Mouse (Mus musculus): ENCODE results near the gene Ncf2. TPM values are rescaled to one million over a fixed set of nuclear protein-coding genes. Genes with fewer than 3 reads are reported as not detected.

Gene Ncf2
- polyA plus RNA-seq, 1 experiment from 2014 or later: 3.3 TPM

DNA sequence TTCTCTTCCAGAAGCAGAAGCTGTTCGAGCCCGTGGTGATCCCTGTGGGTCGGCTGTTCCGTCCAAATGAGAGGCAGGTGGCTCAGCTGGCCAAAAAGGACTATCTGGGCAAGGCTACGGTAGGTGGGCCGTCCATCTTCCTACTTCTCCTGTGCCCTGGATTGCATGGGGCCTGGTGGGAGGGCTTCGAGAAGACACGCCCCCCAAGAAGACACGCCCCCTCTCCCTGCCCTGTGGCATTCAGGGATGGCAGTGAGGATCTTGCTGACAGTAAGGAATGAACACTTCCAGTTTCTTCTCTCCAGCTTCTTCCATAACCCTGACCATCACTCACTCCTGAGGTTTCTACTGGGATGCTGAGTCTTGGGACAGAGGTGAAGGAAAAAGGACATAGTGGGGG is 24.2 kb downstream of the Ncf2 start:
- no peaks in the 10 kb centered on the region for H3K36me3 ChIP-seq (ENCODE audit: control insufficient read depth, insufficient read depth, low read length)
- no peaks in the 10 kb centered on the region; the same call in 1 of the 2 replicates for H3K9me3 ChIP-seq (ENCODE audit: control insufficient read depth, low read length)
- H3K27me3 ChIP-seq (ENCODE audit: control insufficient read depth, insufficient read depth, low read length): no peaks in the 10 kb centered on the region
- DNase-seq (ENCODE audit: low spot score, missing footprints) (no peak), ATAC-seq (ENCODE audit: low FRiP score) (no peak)
- no peak overlapping the region for H3K4me2 ChIP-seq
- 65% methylated on average over 9 of the region's 9 CpGs for WGBS
- H3K9ac ChIP-seq (ENCODE audit: low read length): no peak overlapping the region
- no peak overlapping the region for H3K27ac ChIP-seq (ENCODE audit: low read depth, low read length)
- no peaks in the 10 kb centered on the region for H3K4me1 ChIP-seq (ENCODE audit: control insufficient read depth, insufficient read depth, low read length)
- no peak overlapping the region for H3K4me3 ChIP-seq (ENCODE audit: low read depth, low read length)

DNA sequence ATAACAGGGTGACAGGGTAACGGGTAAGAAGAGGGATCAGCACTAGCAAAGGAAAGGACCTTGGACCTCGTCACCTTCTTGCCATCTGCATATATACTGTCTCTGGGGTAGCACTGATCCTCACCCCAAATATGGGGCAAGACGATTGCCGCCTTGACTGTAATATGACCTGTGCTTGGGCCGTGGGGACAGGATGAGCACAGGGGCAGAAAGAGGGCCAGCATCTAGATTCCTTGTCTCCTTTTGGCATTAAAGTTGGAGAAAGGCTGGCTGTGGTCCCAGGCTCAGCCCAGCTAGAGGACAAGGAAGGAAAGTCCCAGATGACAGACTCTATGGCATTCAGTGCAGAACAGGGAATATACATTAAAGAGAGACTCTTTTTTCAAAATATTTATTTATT is 26.5 kb downstream of the Ncf2 start:
- Histone ChIP-seq H3K9me3 (ENCODE audit: control insufficient read depth, low read length) (no peaks in the 10 kb centered on the region; the same call in 1 of the 2 replicates), H3K4me3 (ENCODE audit: low read depth, low read length) (no peak overlapping the region), H3K36me3 (ENCODE audit: control insufficient read depth, insufficient read depth, low read length) (no peaks in the 10 kb centered on the region), H3K4me1 (ENCODE audit: control insufficient read depth, insufficient read depth, low read length) (no peaks in the 10 kb centered on the region), H3K9ac (ENCODE audit: low read length) (no peak overlapping the region), H3K27ac (ENCODE audit: low read depth, low read length) (no peak overlapping the region), H3K27me3 (ENCODE audit: control insufficient read depth, insufficient read depth, low read length) (no peaks in the 10 kb centered on the region), H3K4me2 (no peak overlapping the region)
- no peak for DNase-seq (ENCODE audit: low spot score, missing footprints)
- no peak for ATAC-seq (ENCODE audit: low FRiP score)
- 85% methylated on average over 5 of the region's 5 CpGs for WGBS

DNA sequence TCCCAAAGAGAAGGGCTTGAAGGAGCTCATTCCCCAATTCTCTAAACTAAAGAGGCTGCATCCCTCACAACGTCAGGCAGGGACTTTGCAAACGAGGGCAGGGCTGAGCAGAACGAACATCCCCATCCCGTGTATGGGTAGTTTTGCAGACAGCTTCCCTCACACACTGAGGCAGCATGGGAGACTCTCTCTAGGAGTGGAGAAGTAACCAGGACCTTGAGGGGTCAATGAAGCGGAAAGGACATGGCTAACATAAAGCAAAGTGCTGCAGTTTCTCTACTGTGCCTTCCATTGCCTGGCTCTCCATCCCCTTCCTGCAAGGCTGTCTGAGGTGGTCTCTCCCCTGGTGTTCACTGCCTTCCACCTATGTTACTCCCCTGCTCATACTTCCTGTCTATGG is 28.2 kb downstream of the Ncf2 start:
- Histone ChIP-seq H3K4me2 (no peak overlapping the region), H3K4me1 (ENCODE audit: control insufficient read depth, insufficient read depth, low read length) (no peaks in the 10 kb centered on the region), H3K9ac (ENCODE audit: low read length) (no peak overlapping the region), H3K4me3 (ENCODE audit: low read depth, low read length) (no peak overlapping the region), H3K36me3 (ENCODE audit: control insufficient read depth, insufficient read depth, low read length) (no peaks in the 10 kb centered on the region), H3K27ac (ENCODE audit: low read depth, low read length) (no peak overlapping the region), H3K9me3 (ENCODE audit: control insufficient read depth, low read length) (no peaks in the 10 kb centered on the region), H3K27me3 (ENCODE audit: control insufficient read depth, insufficient read depth, low read length) (no peaks in the 10 kb centered on the region)
- WGBS: 90% methylated on average over 5 of the region's 5 CpGs
- ATAC-seq (ENCODE audit: low FRiP score) (no peak), DNase-seq (ENCODE audit: low spot score, missing footprints) (peak; percentile 75)

DNA sequence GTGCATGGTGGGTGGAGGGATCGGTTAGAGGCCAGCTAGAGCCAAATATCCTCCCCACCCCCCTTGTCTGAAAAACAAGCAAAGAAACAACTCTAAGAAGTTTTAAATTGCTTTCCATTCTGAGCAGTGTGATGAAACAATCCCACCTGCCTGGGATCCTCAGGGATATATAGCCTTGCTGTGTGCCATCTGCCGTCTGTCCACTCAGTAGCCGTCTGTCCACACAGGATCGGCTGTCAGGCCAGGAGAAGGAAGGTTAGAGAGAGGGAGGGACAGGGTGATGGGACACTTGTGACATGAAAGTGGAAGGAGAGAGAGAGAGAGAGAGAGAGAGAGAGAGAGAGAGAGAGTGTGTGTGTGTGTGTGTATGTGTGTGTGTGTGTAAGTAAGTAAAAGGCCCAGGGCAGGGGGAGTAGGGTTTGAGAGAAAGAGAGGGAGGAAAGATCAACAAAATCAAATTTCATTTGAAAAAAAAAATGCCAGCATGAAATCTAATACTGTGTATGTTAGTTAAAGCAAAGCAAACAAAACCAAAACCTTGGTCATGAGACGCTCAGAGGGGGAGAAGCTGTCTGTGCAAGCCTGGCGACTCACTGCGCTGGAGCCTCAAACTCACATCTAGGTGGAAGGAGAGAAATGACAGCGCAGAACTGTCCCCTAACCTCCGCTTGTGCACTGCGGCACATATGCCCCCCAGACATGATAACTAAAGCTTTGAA is 28.8 kb downstream of the Ncf2 start:
- Histone ChIP-seq H3K4me1 (ENCODE audit: control insufficient read depth, insufficient read depth, low read length) (no peaks in the 10 kb centered on the region), H3K9ac (ENCODE audit: low read length) (no peak overlapping the region), H3K36me3 (ENCODE audit: control insufficient read depth, insufficient read depth, low read length) (no peaks in the 10 kb centered on the region), H3K27me3 (ENCODE audit: control insufficient read depth, insufficient read depth, low read length) (no peaks in the 10 kb centered on the region), H3K4me2 (no peak overlapping the region), H3K27ac (ENCODE audit: low read depth, low read length) (no peak overlapping the region), H3K9me3 (ENCODE audit: control insufficient read depth, low read length) (no peaks in the 10 kb centered on the region), H3K4me3 (ENCODE audit: low read depth, low read length) (no peak overlapping the region)
- ATAC-seq (ENCODE audit: low FRiP score) (no peak), DNase-seq (ENCODE audit: low spot score, missing footprints) (peak; percentile 59)
- 85% methylated on average over 10 of the region's 10 CpGs for WGBS

DNA sequence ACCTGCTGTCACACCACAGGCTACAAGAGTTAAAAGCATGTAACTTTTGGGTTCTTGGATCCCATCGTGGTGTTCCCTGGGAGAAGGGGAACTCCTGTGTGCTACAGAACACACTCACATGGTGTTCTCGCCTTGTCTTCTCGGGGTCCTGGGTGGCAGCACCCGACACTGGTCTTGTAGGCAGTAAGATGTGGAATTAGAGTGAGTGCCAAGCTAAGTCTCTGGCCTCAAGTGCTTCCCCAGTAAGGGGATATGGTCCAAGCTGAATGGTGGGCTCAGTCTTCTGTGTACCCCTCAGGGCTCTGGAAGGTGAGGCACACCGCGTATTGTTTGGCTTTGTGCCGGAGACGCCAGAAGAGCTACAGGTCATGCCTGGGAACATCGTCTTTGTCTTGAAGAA is 30.1 kb downstream of the Ncf2 start:
- Histone ChIP-seq H3K4me1 (ENCODE audit: control insufficient read depth, insufficient read depth, low read length) (no peaks in the 10 kb centered on the region), H3K4me2 (no peak overlapping the region), H3K27ac (ENCODE audit: low read depth, low read length) (no peak overlapping the region), H3K4me3 (ENCODE audit: low read depth, low read length) (no peak overlapping the region), H3K9ac (ENCODE audit: low read length) (no peak overlapping the region), H3K27me3 (ENCODE audit: control insufficient read depth, insufficient read depth, low read length) (no peaks in the 10 kb centered on the region), H3K9me3 (ENCODE audit: control insufficient read depth, low read length) (no peaks in the 10 kb centered on the region), H3K36me3 (ENCODE audit: control insufficient read depth, insufficient read depth, low read length) (no peaks in the 10 kb centered on the region)
- WGBS: 93% methylated on average over 9 of the region's 9 CpGs
- DNase-seq (ENCODE audit: low spot score, missing footprints): no peak
- ATAC-seq (ENCODE audit: low FRiP score): no peak

DNA sequence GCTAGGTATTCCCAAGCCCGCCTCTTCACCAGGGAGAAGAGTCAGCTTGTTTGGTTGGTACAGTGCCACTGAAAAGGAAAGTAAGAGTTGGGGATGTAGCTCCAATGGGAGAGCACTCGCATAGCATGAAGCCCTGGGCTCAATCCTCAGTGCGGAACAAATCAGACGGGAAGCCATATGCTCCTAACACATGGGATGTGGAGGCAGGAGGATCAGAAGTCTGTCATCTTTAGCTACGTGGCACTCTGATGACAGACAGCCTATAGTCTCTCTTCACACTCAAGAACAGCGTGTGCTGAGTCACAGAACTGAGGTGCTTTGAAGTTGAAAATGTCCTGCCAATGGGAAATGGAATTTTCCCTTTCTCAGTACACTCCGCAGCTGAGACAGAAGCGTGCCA is 31.0 kb downstream of the Ncf2 start:
- H3K9me3 ChIP-seq (ENCODE audit: control insufficient read depth, low read length): no peaks in the 10 kb centered on the region
- 89% methylated on average over 8 of the region's 8 CpGs for WGBS
- H3K36me3 ChIP-seq (ENCODE audit: control insufficient read depth, insufficient read depth, low read length): no peaks in the 10 kb centered on the region
- ATAC-seq (ENCODE audit: low FRiP score) (no peak), DNase-seq (ENCODE audit: low spot score, missing footprints) (no peak)
- H3K4me2 ChIP-seq: no peak overlapping the region
- H3K27me3 ChIP-seq (ENCODE audit: control insufficient read depth, insufficient read depth, low read length): no peaks in the 10 kb centered on the region
- no peaks in the 10 kb centered on the region for H3K4me1 ChIP-seq (ENCODE audit: control insufficient read depth, insufficient read depth, low read length)
- no peak overlapping the region for H3K4me3 ChIP-seq (ENCODE audit: low read depth, low read length)
- no peak overlapping the region for H3K27ac ChIP-seq (ENCODE audit: low read depth, low read length)
- no peak overlapping the region for H3K9ac ChIP-seq (ENCODE audit: low read length)

DNA sequence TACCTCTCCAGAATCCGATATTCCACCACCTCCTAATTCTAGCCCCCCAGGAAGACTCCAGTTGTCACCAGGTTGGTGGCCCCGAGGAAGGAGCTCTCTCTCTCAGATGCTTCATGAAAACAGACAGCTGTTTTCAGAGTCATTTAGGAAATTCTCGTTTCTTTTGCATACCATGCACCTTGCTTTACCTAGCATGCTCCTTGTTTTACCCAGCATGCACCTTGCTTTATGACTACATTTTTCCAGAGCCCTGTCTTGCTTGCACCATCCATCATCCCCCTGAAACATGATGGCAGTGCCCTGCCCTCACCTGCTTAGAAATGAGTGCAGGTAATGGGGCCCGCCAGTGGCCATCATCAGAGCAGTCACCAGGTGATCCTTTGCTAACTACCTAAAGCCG is 31.6 kb downstream of the Ncf2 start:
- no peak for DNase-seq (ENCODE audit: low spot score, missing footprints)
- Histone ChIP-seq H3K27me3 (ENCODE audit: control insufficient read depth, insufficient read depth, low read length) (no peaks in the 10 kb centered on the region), H3K27ac (ENCODE audit: low read depth, low read length) (no peak overlapping the region), H3K4me2 (no peak overlapping the region), H3K9ac (ENCODE audit: low read length) (no peak overlapping the region), H3K4me1 (ENCODE audit: control insufficient read depth, insufficient read depth, low read length) (no peaks in the 10 kb centered on the region), H3K36me3 (ENCODE audit: control insufficient read depth, insufficient read depth, low read length) (peaks cover 2% of the 10 kb centered on the region; the same call in 1 of the 2 replicates), H3K9me3 (ENCODE audit: control insufficient read depth, low read length) (no peaks in the 10 kb centered on the region), H3K4me3 (ENCODE audit: low read depth, low read length) (no peak overlapping the region)
- WGBS: 80% methylated on average over 5 of the region's 5 CpGs
- no peak for ATAC-seq (ENCODE audit: low FRiP score)

DNA sequence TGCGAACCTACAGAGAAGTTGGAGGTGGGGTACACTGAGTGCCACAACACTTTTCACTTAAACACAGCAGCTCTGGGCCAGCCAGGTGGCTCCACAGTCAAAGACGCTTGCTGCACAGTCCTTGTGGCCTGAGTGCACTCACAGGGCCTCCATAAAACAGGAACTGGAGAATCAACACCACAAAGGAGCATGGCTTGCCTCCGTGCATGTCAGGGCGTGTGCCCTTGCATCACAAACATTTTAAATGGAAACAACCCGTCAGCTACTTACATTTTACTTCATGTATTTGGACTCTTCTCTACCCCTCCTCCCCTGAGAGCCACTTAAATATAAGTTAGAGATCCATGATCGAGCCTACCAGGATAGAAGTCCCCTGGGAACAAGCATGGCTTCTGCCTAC is 32.3 kb downstream of the Ncf2 start:
- no peak overlapping the region for H3K27ac ChIP-seq (ENCODE audit: low read depth, low read length)
- no peak overlapping the region for H3K4me3 ChIP-seq (ENCODE audit: low read depth, low read length)
- peaks cover 4% of the 10 kb centered on the region; the same call in 1 of the 2 replicates for H3K36me3 ChIP-seq (ENCODE audit: control insufficient read depth, insufficient read depth, low read length)
- no peak for DNase-seq (ENCODE audit: low spot score, missing footprints)
- H3K4me2 ChIP-seq: no peak overlapping the region
- 91% methylated on average over 6 of the region's 6 CpGs for WGBS
- no peak for ATAC-seq (ENCODE audit: low FRiP score)
- no peaks in the 10 kb centered on the region for H3K9me3 ChIP-seq (ENCODE audit: control insufficient read depth, low read length)
- H3K9ac ChIP-seq (ENCODE audit: low read length): no peak overlapping the region
- H3K4me1 ChIP-seq (ENCODE audit: control insufficient read depth, insufficient read depth, low read length): no peaks in the 10 kb centered on the region
- H3K27me3 ChIP-seq (ENCODE audit: control insufficient read depth, insufficient read depth, low read length): no peaks in the 10 kb centered on the region

DNA sequence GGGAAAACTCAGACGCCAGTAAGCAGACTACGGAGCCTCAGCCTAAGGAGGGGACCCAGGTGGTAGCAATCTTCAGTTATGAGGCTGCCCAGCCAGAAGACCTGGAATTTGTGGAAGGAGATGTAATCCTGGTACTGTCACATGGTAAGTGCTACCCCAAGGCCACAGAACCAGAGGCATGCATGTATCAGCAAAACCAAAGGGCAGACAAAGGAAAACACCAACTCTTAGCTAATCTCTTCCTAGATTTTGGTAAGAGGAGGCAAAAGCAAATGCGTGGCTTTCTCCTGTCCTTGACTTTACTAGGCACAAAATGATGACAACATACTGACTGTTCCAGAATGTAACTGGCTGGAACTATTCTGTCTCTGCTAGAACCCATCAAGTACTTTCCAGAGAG is 35.1 kb downstream of the Ncf2 start:
- H3K9ac ChIP-seq (ENCODE audit: low read length): no peak overlapping the region
- H3K36me3 ChIP-seq (ENCODE audit: control insufficient read depth, insufficient read depth, low read length): peaks cover 12% of the 10 kb centered on the region
- H3K27ac ChIP-seq (ENCODE audit: low read depth, low read length): no peak overlapping the region

More for the DNA sequence above, 35.1 kb downstream of the Ncf2 start:
- Histone ChIP-seq H3K9me3 (ENCODE audit: control insufficient read depth, low read length) (no peaks in the 10 kb centered on the region), H3K4me2 (no peak overlapping the region), H3K4me1 (ENCODE audit: control insufficient read depth, insufficient read depth, low read length) (no peaks in the 10 kb centered on the region), H3K4me3 (ENCODE audit: low read depth, low read length) (no peak overlapping the region), H3K27me3 (ENCODE audit: control insufficient read depth, insufficient read depth, low read length) (no peaks in the 10 kb centered on the region)
- no peak for ATAC-seq (ENCODE audit: low FRiP score)
- WGBS: 93% methylated on average over 3 of the region's 3 CpGs
- DNase-seq (ENCODE audit: low spot score, missing footprints): no peak

Data from midbrain, embryonic 11.5 days (tissue).